ENCODE assay signal across 23 mouse cellular contexts in the genomic region with DNA sequence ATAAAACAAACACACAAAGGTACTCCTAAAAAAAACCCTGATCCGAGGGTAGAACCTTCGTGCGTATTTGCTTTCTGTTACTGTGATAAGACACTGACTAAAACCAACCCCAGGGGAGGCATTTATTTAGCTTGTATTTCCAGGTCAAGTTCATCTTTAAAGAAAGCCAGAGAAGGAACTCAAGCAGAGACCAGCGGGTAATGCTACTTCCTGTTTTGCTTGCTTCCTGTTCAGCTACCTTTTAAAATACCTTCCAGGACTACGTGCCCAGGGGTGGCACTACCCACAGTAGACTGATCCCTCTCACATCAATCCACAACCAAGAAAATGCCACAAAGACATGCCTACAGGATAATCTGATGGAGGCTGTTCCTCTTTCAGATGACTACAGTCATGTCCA.
A peak's percentile ranks its signal among the peaks of the same experiment; 100 is the strongest.
DNase-seq lines count a peak whose midpoint lies in the region; ATAC-seq and TF ChIP-seq lines count a peak whose summit lies in the region.
"Had no signal": no experiment of that assay in that cellular context is flagged by ENCODE, and none has a peak within 500 bp of the region (broad histone marks: within the 10 kb centered on the region; RNA-seq: fewer than 3 reads in every experiment).

No protein-coding gene starts in this region.

- peak overlapping the region; percentile 52; the same call in 1 of the 2 replicates for H3K27ac ChIP-seq in spleen, adult 2 months (ENCODE audit: insufficient read depth, low read length)
- H3K27ac ChIP-seq: embryonic facial prominence, embryonic 12.5 days; embryonic facial prominence, embryonic 15.5 days; gastrocnemius, adult 2 months; heart, adult 2 months; heart, embryonic 10.5 days; hindbrain, embryonic 12.5 days; hindbrain, embryonic 15.5 days had no signal

- no peaks in the 10 kb centered on the region for H3K27me3 ChIP-seq in spleen, adult 2 months (ENCODE audit: control insufficient read depth, insufficient read depth, low read length)
- H3K27me3 ChIP-seq: embryonic facial prominence, embryonic 12.5 days; embryonic facial prominence, embryonic 15.5 days; hindbrain, embryonic 12.5 days; hindbrain, embryonic 15.5 days had no signal

- no peaks in the 10 kb centered on the region for H3K36me3 ChIP-seq in spleen, adult 2 months (ENCODE audit: control insufficient read depth, insufficient read depth, low read length)
- H3K36me3 ChIP-seq: embryonic facial prominence, embryonic 12.5 days; embryonic facial prominence, embryonic 15.5 days; heart, embryonic 10.5 days; hindbrain, embryonic 12.5 days; hindbrain, embryonic 15.5 days had no signal

- peak in 1 of 2 experiments; percentile 34 for DNase-seq in spleen, adult 2 months (ENCODE audit: low read depth in 1 of 2, low spot score in 2 of 2)
- no peak for DNase-seq in spleen, postnatal 14 days (ENCODE audit: low spot score in 2 of 2)
- no peak for DNase-seq in cerebellum, postnatal 10 days
- DNase-seq in kidney, adult 8-10 months = no peak
- DNase-seq: adrenal gland, adult 8-10 months; adrenal gland, postnatal 36 days; cerebellum, adult 18-20 months; cerebellum, adult 9-10 months; cerebellum, postnatal 25 days; forebrain, postnatal 0 days; gastrocnemius, adult 2 months; gastrocnemius, postnatal 14 days; heart, adult 2 months had no signal

- ATAC-seq in granulocyte monocyte progenitor cell, adult 5-6 weeks (replicated peaks; ENCODE audit: poor library complexity, severe bottlenecking) = peak; percentile 27; the same call in 1 of the 2 replicates
- ATAC-seq in monocyte, adult 5-6 weeks (replicated peaks; ENCODE audit: insufficient number of reproducible peaks, low FRiP score, low TSS enrichment, poor library complexity, severe bottlenecking) = 0 out of 2 replicates have a peak, but pooled peaks have one; percentile 31
- no peak for ATAC-seq in CD4-positive, CD25-positive, alpha-beta regulatory T cell, adult 4 months
- ATAC-seq: activated CD4-positive, CD25-positive, alpha-beta regulatory T cell, adult 4 months; forebrain, embryonic 14.5 days; forebrain, postnatal 0 days had no signal

- no peak for TF ChIP-seq POLR2A in spleen, adult 2 months (IDR thresholded peaks at IDR 0.05; ENCODE audit: low read depth, low read length)

- no peak overlapping the region for H3K4me3 ChIP-seq in spleen, adult 2 months (ENCODE audit: extremely low read depth, insufficient read depth, insufficient read length)
- H3K4me3 ChIP-seq: embryonic facial prominence, embryonic 12.5 days; embryonic facial prominence, embryonic 15.5 days; gastrocnemius, adult 2 months; heart, adult 2 months; heart, embryonic 10.5 days; hindbrain, embryonic 12.5 days; hindbrain, embryonic 15.5 days had no signal

- no peak for TF ChIP-seq CTCF in spleen, adult 2 months (IDR thresholded peaks at IDR 0.05; ENCODE audit: extremely low read depth, insufficient read depth, insufficient read length, insufficient replicate concordance)

- WGBS in spleen, adult 2 months = 48% methylated on average over 5 of the region's 5 CpGs

- peaks cover 8% of the 10 kb centered on the region for H3K4me1 ChIP-seq in spleen, adult 2 months (ENCODE audit: control insufficient read depth, insufficient read depth, insufficient read length)
- H3K4me1 ChIP-seq: embryonic facial prominence, embryonic 15.5 days had no signal
